Mouse (Mus musculus): ENCODE measurements around the gene Xylt1.

DNA sequence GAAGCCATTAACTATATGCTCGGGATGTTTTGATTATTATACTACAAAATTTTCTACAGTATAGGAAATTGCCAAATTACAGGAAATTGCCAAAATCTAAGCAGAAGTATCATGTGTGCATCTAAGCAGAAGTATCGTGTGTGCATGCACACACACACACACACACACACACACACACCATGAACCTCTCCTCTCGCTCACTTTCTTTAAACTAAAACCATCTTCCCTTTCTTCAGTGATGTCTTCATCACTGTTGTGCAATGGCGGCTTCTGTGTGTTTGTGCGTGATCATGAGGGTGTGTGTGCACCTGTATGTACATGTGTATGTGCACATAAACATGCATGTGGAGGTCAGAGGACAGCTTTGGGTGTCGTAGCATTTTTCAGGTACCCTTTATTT lies 196.3 kb downstream of the Xylt1 start:
- TF ChIP-seq POLR2A (IDR thresholded peaks at IDR 0.05; ENCODE audit: control insufficient read depth, extremely low read depth, insufficient read depth, low read length, poor library complexity) (no peak), CTCF (IDR thresholded peaks at IDR 0.05; ENCODE audit: borderline replicate concordance, control insufficient read depth, extremely low read depth, insufficient read depth, low read length, poor library complexity) (no peak)

All from thymus, adult 2 months (tissue).